Comparison of ENCODE assay signal across 7 mouse cellular contexts in the genomic region with DNA sequence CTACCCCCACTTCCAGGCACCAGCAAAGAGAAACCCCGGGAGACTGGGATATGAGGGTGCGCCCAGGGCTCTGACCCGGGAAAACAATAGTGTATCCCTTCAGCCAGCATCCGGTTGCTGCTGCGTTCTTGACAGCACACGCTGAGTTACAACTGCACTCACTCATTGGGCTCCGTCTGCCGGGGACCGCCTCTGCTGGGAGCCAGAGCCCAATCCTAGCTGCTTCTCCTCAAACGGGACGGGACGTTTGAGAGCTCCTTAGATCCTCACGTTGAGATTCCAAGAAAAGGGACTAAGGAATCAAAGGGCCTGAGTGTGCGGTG. TPM values are rescaled to one million over a fixed set of nuclear protein-coding genes. Genes with fewer than 3 reads are reported as not detected.
DNase-seq lines count a peak whose midpoint lies in the region; ATAC-seq lines count a peak whose summit lies in the region.

No protein-coding gene starts in this region.

- ATAC-seq in megakaryocyte-erythroid progenitor cell, adult 5-6 weeks (replicated peaks; ENCODE audit: low FRiP score, low TSS enrichment, poor library complexity, severe bottlenecking), result peak; percentile 82

- intact Hi-C loops in left cerebral cortex, postnatal 25 days (cut with DNase I), result no loop called here

- DNase-seq in adrenal gland, adult 8-10 months, result peak; percentile 55
- DNase-seq in cerebellum, postnatal 36 days, result peak; percentile 59 to 61
- DNase-seq in gastrocnemius, postnatal 10 days, result peak; percentile 57
- peak; percentile 33 for DNase-seq in induced T-regulatory cell, adult 2 months (ENCODE audit: low read depth)
- DNase-seq in left cerebral cortex, postnatal 25 days (ENCODE audit: low spot score in 2 of 2), result peak; percentile 30 to 66
- peak; percentile 47 for DNase-seq in right cerebral cortex, postnatal 4 days

RNA-seq across cellular contexts. Expression of gene Scd1, which starts 0.5 kb away (rescaled TPM):
- 1,000 to 10,000 TPM in 1 of 4 experiments, 100 to 1,000 TPM in 3; 370 to 1,578 (median 696) TPM for total RNA-seq in adrenal gland, adult 8-10 months (2022)
- 10 to 100 TPM; 39.5 to 46.6 TPM for total RNA-seq in gastrocnemius, postnatal 10 days (2021)
- total RNA-seq in left cerebral cortex, postnatal 25 days (2021), result 100 to 1,000 TPM; 148 to 162 TPM
- total RNA-seq in megakaryocyte-erythroid progenitor cell, adult 5-6 weeks (2014; fragmentation: Nextera tagmentation), result 14.0 and 16.2 TPM in 2 replicates
- total RNA-seq in megakaryocyte-erythroid progenitor cell, adult 5-6 weeks (2017), result 4.3 and 18.8 TPM in 2 replicates

Comparison
In these comparisons a context has a peak if more than half of its experiments do, and no peak if none do; other contexts are left out.
1. Peak in every context shown above with its lines: DNase-seq and ATAC-seq.